Mouse (Mus musculus) heart, adult 2 months (tissue): ENCODE measurements around the gene Gm20388. TPM values are rescaled to one million over a fixed set of nuclear protein-coding genes. Genes with fewer than 3 reads are reported as not detected.
"Not testable (repeated sequence)": the region's sequence is repeated elsewhere in the genome, so short reads cannot be mapped to it uniquely, and the experiment has no call there.

ENCODE experiments used
- DNase-seq, 2 experiments: peaks; one replicate each; pipeline ENCODE4 v3.0.0; 2021
- H3K27ac ChIP-seq: fragments of 200-600 bp; 2 replicates; pipeline ENCODE4 v1.8.1; 2022
- H3K27me3 ChIP-seq: fragments of 200-500 bp; 2 replicates; pipeline ENCODE4 v1.6.1; 2012; ENCODE audit warnings: mild to moderate bottlenecking, low read length, inconsistent platforms, mixed read lengths; ENCODE audit not compliant: control insufficient read depth, insufficient read depth
- H3K36me3 ChIP-seq: fragments of 200-500 bp; 2 replicates; pipeline ENCODE4 v1.6.1; 2012; ENCODE audit warnings: low read length, inconsistent platforms; ENCODE audit not compliant: control insufficient read depth, insufficient read depth
- H3K4me1 ChIP-seq: fragments of 200-500 bp; 2 replicates; pipeline ENCODE4 v1.6.1; 2011; ENCODE audit warnings: low read length; ENCODE audit not compliant: control insufficient read depth, insufficient read depth
- H3K4me3 ChIP-seq: fragments of 200-600 bp; 2 replicates; pipeline ENCODE4 v1.8.1; 2022
- H3K79me2 ChIP-seq: fragments of 200-500 bp; replicated peaks from 2 replicates; pipeline ENCODE4 v1.6.1; 2012; ENCODE audit warnings: mild to moderate bottlenecking, inconsistent platforms, low read length, moderate library complexity, mixed read lengths; ENCODE audit not compliant: control insufficient read depth, insufficient read depth
- H3K9ac ChIP-seq: fragments of 200-500 bp; 2 replicates; pipeline ENCODE4 v1.6.1; 2012; ENCODE audit warnings: low read depth, mild to moderate bottlenecking, control low read depth, inconsistent platforms, low read length, mixed read lengths
- CTCF ChIP-seq: fragments of 200-600 bp; IDR thresholded peaks from 2 replicates; pipeline ENCODE4 v1.8.1; 2022; ENCODE audit warnings: antibody characterized with exemption, mild to moderate bottlenecking, moderate library complexity
- EP300 ChIP-seq: fragments of 200-500 bp; IDR thresholded peaks from 2 replicates; pipeline ENCODE4 v1.6.1; 2011; ENCODE audit warnings: low read depth, low read length, control low read depth; ENCODE audit not compliant: insufficient read depth
- POLR2A ChIP-seq: fragments of 200-500 bp; IDR thresholded peaks from 2 replicates; pipeline ENCODE4 v1.6.1; 2011; ENCODE audit warnings: mild to moderate bottlenecking, low read depth, low read length, control low read depth; ENCODE audit not compliant: insufficient read depth
- WGBS: fragments of 180-500 bp; shearing (Covaris S2); methylation state at CpG from one replicate; pipeline ENCODE4 v1.1.7; 2018; 5-methylcytosine and 5-hydroxymethylcytosine counted together
- intact Hi-C: fragments of 180-260 bp; cut with DNase I; formaldehyde crosslinking; loops from one replicate; pipeline ENCODE4 v1.15.1; 2025
- polyA plus RNA-seq: library from polyadenylated mRNA; depleted of rRNA; stranded (reverse); fragments of >200 nt; gene quantifications from 2 replicates; pipeline ENCODE4 v1.2.3, GENCODE M21; 2012
- total RNA-seq, 2 experiments: library from RNA; stranded (reverse); gene quantifications; 2 replicates each; pipeline ENCODE4 v1.2.3; 2021

The Gm20388 gene
- total and polyA plus RNA-seq, 3 experiments: 1.8 to 32.3 TPM; not detected in 1

DNA sequence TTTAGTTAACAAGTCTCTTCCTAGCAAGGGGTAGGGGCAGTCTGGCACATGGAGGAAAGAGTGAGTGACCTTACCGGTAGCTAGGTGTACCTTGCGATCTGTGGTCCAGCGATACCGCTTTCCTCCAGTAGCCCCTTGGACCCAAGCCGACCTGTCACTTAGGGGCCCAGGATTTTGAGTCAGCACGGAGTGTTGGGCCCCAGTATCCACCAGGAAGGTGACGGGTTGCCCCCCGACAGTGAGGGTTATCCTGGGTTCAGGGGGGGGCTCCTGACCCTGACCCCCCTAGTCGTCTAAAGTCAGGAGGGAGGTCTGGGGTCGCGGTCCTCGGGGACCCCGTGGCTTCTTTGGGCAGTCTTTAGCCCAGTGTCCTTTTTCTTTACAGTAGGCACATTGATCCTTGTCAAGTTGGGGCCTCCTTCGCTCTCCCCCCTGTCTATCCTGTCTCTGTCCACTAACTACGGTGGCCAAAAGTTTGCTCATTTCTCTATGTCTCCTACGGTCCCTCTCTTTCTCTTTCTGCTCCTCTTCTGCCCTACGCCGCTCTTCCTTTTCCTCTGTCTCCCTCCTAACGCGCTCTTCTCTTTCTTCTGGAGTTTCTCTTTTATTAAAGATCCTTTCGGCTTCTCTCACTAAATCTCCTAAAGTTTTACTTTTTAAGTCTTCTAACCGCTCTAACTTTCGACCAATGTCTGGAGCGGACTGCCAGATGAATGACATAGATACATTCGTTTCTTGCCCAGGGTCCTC, 3521.2 kb downstream of the Gm20388 start:
- WGBS: 95% methylated on average over 25 of the region's 25 CpGs
- TF ChIP-seq EP300: no peak
- no peak for TF ChIP-seq CTCF
- TF ChIP-seq POLR2A: no peak
- Histone ChIP-seq H3K79me2 (no peaks in the 10 kb centered on the region), H3K9ac (no peak overlapping the region), H3K27ac (no peak overlapping the region), H3K27me3 (no peaks in the 10 kb centered on the region), H3K4me1 (no peaks in the 10 kb centered on the region), H3K4me3 (no peak overlapping the region), H3K36me3 (no peaks in the 10 kb centered on the region)
- DNase-seq: no peak
- intact Hi-C loops: no loop called here

DNA sequence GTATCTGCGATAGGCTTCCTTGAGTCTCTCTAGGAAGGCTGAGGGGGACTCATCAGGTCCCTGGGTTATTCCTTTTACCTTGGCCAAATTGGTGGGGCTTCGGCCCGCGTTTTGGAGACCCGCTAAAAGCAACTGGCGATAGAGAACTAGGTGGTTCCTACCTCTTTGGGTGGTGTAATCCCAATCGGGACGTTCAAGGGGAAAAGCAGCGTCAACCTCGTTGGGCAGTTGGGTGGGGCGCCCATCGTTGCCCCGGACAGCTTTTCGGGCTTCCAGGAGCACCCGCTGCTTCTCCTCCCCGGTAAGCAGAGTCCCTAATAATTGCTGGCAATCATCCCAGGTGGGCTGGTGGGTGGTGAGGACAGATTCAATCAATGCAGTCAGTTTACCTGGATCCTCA, 3521.7 kb downstream of the Gm20388 start:
- no peak for DNase-seq
- Histone ChIP-seq H3K79me2 (no peaks in the 10 kb centered on the region), H3K4me3 (no peak overlapping the region), H3K4me1 (no peaks in the 10 kb centered on the region), H3K9ac (no peak overlapping the region), H3K36me3 (no peaks in the 10 kb centered on the region), H3K27ac (no peak overlapping the region), H3K27me3 (no peaks in the 10 kb centered on the region)
- 94% methylated on average over 16 of the region's 16 CpGs for WGBS
- intact Hi-C loops: no loop called here
- TF ChIP-seq EP300: no peak
- no peak for TF ChIP-seq POLR2A
- no peak for TF ChIP-seq CTCF

DNA sequence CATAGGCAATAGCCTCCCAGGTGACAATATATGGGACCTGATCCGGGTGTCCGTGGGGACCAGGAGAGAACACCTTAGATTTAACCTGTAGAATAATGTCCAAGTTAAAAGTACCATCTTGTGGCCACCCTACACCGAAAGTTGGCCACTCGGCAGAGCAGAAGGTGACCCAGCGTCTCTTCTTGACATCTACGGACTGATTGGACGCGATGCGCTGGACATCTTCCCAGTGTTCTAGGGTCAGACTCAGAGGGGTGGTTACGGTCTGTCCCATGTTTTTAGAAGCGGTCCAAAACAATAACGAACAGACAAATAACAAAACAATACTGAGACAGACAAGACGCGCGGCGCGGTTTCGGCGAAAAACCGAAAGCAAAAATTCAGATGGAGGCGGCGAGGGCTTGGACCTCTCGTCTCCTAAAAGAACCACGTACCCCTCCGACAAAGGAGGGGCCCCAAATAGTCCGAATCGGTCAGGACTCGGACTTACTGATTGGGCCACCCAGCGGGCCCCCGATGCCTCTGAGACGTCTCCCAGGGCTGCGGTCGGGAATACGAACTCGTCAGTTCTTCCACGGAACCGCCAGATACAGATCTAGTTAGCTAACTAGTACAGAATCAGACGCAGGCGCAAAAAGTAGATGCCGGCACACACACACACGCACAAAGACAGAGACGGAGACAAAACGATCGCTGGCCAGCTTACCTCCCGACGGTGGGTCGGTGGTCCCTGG, 3522.8 kb downstream of the Gm20388 start:
- intact Hi-C loops, H3K4me3 ChIP-seq, H3K79me2 ChIP-seq, H3K27ac ChIP-seq, H3K9ac ChIP-seq, H3K4me1 ChIP-seq, H3K36me3 ChIP-seq, H3K27me3 ChIP-seq, DNase-seq: not testable (repeated sequence)
- WGBS: 98% methylated on average over 47 of the region's 47 CpGs

DNA sequence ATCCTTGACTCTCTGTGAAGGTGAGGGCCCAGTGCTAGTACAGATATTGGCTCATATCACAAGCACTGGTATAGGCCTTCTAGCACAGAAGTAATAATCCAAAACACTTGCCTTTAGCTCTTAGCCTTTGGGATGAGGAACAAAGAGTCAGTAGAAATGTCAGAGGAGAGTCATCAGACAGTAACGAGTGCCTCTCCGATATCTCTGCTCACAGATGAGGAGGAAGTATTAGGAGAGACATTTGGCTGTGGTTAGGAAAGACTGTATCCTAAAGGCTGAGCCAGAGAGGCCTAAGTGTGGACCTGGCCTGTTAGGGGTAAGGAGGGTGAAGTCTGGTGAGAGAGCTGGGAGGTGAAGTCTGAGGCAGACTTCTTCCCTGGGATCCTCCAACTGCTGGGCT, 3531.1 kb downstream of the Gm20388 start:
- TF ChIP-seq CTCF (no peak), POLR2A (no peak), EP300 (no peak)
- WGBS: 78% methylated on average over 2 of the region's 2 CpGs
- intact Hi-C loops: loop anchor here (5.0 kb wide), 1 partner anchor 36 kb away; the partner anchor contains the start of gene Afg3l1
- H3K4me3 ChIP-seq: no peak overlapping the region
- no peak overlapping the region for H3K9ac ChIP-seq
- H3K27me3 ChIP-seq: no peaks in the 10 kb centered on the region
- no peak for DNase-seq
- H3K36me3 ChIP-seq: no peaks in the 10 kb centered on the region
- no peaks in the 10 kb centered on the region for H3K79me2 ChIP-seq
- no peak overlapping the region for H3K27ac ChIP-seq
- H3K4me1 ChIP-seq: no peaks in the 10 kb centered on the region

DNA sequence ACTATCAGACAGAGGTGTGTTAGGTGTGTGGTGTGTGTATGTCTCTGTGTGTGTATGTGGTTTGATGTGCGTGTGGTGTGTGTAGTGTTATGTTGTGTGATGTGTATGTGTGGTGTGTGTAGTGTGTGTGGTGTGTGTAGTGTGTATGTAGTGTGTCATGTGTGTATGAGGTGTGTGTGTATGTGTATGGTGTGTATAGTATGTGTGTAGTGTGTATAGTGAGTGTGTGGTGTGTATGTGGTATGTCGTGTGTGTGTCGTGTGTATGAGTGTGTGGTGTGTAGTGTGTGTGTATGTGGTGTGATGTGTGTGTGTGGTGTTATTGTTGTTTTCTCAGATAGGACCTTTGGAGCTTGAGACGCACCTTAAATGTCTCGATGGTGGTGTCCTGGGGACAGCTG, 3531.7 kb downstream of the Gm20388 start:
- peaks cover 1% of the 10 kb centered on the region; the same call in 1 of the 2 replicates for H3K4me1 ChIP-seq
- H3K27ac ChIP-seq: no peak overlapping the region
- no peak for DNase-seq
- no peak overlapping the region for H3K9ac ChIP-seq
- H3K79me2 ChIP-seq: no peaks in the 10 kb centered on the region
- no peak overlapping the region for H3K4me3 ChIP-seq
- no peaks in the 10 kb centered on the region for H3K36me3 ChIP-seq
- intact Hi-C loops: loop anchor here (5.0 kb wide), 1 partner anchor 35 kb away; the partner anchor contains the start of gene Afg3l1
- TF ChIP-seq CTCF (no peak), POLR2A (no peak), EP300 (no peak)
- WGBS: 76% methylated on average over 5 of the region's 5 CpGs
- H3K27me3 ChIP-seq: no peaks in the 10 kb centered on the region
